Mouse (Mus musculus) gastrocnemius, postnatal 36 days (tissue): ENCODE measurements around the gene Tbcd. TPM values are rescaled to one million over a fixed set of nuclear protein-coding genes. Genes with fewer than 3 reads are reported as not detected.
"Not testable (repeated sequence)": the region's sequence is repeated elsewhere in the genome, so short reads cannot be mapped to it uniquely, and the experiment has no call there.

Source experiments
- DNase-seq, 2 experiments: peaks; one replicate each; pipeline ENCODE4 v3.0.0; 2022
- intact Hi-C: fragments of 180-260 bp; cut with DNase I; formaldehyde crosslinking; loops from one replicate; pipeline ENCODE4 v1.15.1; 2025
- total RNA-seq, 2 experiments: library from RNA; stranded (reverse); gene quantifications; 2 replicates each; pipeline ENCODE4 v1.2.3; 2021

Gene Tbcd
- total RNA-seq, 2 experiments from 2014 or later = 12.5 to 12.7 TPM

DNA sequence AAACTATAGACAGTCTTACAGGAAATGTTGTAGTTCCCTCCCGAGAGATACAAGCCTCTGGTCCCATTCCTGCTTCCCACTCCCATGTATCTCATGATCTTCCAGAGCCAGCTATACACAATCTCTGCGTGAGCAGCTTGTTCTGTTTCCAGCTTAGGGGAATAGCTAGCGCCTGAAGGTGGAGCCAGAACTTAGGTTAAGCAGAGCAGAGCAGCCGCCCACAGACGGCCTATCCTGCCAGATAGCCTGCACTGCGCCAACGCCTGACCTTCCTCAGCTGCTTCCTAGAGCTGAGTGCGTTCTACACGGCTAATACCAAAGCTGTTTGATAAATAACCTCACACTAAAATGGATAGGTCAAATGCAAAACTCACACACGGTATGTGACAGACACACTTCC lies 198.2 kb downstream of the Tbcd start:
- intact Hi-C loops = loop anchor here (2.0 to 5.0 kb wide), 2 partner anchors 92 to 159 kb away; no protein-coding TSS in a partner anchor
- peak; percentile 34 to 43 for DNase-seq

DNA sequence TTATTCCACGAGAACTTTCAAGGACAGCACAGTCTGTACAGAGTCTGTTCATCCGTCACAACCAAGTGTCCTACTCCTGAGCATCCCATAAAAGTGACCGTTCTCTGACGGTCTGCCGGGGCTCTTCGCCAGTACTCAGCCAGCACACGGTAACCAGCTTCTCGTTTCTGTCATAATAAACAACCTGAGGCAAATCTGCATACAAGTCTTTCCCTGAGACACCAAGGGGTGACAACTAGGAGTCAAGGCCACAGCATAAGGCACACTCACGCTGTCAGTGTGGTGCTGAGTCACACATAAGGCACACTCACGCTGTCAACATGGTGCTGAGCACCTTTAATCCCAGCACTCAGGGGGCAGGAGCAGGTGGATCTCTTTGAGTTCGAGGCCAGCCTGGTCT lies 198.9 kb downstream of the Tbcd start:
- no peak for DNase-seq
- intact Hi-C loops = loop anchor here (2.0 to 5.0 kb wide), 2 partner anchors 92 to 158 kb away; no protein-coding TSS in a partner anchor

- no peak for DNase-seq
- intact Hi-C loops = loop anchor here (2.0 to 5.0 kb wide), 2 partner anchors 91 to 157 kb away; no protein-coding TSS in a partner anchor
Measured at GRCm38 (mm10) chr11:121651556-121651955, 199.8 kb downstream of the Tbcd start.

DNA sequence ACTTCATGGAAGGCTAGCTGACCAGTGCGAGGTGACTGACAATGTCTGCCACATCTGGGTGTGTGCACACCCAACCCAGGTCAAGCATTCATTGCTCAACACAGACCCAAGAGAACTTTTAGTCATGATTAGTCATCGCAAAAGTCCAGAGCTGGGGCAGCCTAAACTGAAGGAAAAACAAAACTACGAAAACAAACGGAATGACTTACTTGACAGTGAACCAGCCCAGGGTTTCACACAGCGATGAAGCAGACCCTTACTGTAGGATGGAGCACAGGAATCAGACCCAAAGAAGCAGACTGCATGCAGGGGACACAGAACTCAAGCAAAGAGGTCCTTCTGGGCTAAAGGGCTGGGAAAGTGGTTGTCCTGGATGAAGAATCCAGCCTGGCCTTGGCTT lies 200.2 kb downstream of the Tbcd start:
- intact Hi-C loops = loop anchor here (2.0 to 5.0 kb wide), 2 partner anchors 90 to 157 kb away; no protein-coding TSS in a partner anchor
- DNase-seq = peak in 1 of 2 experiments; percentile 48

DNA sequence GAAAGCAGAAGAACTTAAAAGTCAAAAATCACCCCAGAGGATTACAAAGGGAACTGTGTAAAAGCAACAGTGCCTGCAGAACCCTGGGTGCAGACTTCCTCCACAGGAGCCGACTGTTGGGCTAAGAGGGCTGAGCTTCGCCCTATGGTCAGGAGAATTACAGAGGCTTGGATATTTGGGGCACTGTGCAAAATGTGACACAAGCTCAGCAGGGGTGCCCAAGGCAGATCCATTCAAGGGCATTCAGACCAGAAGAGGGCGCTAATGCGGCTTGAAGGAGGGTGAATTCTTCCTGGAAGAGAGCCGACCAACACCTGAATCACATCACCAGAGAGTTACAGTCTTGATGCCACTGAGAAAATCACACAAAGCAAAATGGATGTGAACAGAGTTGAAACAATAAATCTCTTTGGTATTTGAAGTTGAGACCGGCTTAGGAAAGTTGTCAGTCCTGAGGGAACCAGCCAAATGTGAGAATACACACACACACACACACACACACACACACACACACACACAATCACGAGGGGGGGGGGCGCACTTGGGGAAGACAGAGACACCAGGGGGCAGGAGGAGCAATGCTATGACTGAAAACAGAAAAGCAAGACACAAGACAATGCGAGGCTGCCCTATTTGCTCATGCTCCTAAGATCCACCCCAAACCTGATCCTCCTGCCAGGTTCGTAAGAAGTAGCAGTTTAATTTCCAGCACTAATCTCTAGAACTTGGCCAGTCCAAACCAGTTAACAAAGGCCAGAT lies 201.0 kb downstream of the Tbcd start:
- DNase-seq = peak; percentile 33 to 58
- intact Hi-C loops = loop anchor here (5.0 kb wide), 1 partner anchor 90 kb away; no protein-coding TSS in a partner anchor

DNA sequence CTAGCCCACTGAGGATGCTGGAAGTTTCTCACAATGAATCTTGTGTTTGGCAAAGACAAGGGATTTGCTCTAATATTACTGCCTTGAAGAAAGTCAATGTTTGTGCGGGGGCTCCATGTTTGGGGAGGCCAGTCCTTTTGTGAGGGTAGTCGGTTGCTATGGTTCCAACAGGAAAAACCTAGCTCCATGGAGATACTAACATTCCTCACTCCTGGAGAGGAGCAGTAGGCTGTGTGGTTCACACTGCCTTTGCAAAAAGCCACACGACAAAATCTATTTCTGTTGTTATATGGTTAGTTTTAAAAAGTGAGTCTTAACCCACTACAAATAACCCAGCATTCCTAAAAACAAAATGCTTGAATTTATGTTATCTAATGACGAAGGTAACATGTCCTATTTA lies 201.9 kb downstream of the Tbcd start:
- intact Hi-C loops = loop anchor here (5.0 kb wide), 1 partner anchor 89 kb away; no protein-coding TSS in a partner anchor
- DNase-seq = no peak

- DNase-seq = no peak
- intact Hi-C loops = loop anchor here (5.0 kb wide), 1 partner anchor 88 kb away; no protein-coding TSS in a partner anchor
Measured at GRCm38 (mm10) chr11:121654406-121654945, 202.7 kb downstream of the Tbcd start.

DNA sequence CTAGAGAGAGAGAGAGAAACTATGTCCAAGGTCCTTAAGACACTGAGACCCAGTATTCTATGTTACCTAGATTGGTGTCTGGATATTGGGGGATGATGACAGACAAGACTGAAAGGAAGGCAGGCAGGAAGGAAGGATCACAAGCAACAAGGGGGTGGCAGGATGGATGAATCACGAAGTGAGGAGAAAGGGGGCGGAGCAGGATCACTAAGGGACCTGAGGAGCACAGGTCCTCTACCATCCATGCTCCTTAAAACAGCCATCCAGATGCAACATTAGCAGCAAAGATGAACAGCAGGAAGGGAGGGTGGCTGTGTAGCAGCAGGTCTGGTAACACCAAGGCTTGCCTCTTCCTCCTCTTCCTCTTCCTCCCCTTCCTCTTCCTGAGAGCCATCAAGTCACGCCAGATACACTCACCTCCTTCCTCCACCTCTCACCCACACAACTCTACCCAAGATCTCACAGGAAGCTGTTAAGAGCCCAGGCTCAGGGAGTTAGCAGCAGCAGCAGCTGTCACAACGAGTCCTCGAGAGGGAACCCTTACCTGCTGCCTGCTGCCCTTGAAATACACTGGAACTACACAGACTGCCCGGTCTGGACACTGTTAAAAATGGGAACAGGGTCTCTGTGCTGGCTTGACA lies 203.5 kb downstream of the Tbcd start:
- DNase-seq = no peak
- intact Hi-C loops = no loop called here

- no peak for DNase-seq
- intact Hi-C loops = no loop called here
Measured at GRCm38 (mm10) chr11:121655807-121656511, 204.2 kb downstream of the Tbcd start.

GRCm38 (mm10) chr11:121658151-121658550 lies 206.4 kb downstream of the Tbcd start:
- no peak for DNase-seq
- intact Hi-C loops = no loop called here

DNA sequence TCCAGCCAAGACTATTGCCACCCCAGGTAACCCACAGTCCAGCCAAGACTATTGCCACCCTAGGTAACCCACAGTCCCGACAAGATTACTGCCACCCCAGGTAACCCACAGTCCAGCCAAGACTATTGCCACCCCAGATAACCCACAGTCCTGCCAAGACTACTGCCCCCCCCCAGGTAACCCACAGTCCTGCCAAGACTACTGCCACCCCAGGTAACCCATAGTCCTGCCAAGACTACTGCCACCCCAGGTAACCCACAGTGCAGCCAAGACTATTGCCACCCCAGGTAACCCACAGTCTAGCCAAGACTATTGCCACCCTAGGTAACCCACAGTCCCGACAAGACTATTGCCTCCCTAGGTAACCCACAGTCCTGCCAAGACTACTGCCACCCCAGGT lies 208.9 kb downstream of the Tbcd start:
- intact Hi-C loops, DNase-seq: not testable (repeated sequence)

- DNase-seq = no peak
- intact Hi-C loops = no loop called here
Measured at GRCm38 (mm10) chr11:121661116-121661515, 209.4 kb downstream of the Tbcd start.

Other genes with a start within 250 kb of the Tbcd start
- gene Hexdc, start 247.5 kb upstream of the Tbcd start, total RNA-seq = 1 to 10 TPM; 6.8 to 7.5 TPM
- gene Ogfod3, start 247.2 kb upstream of the Tbcd start, total RNA-seq = 10 to 100 TPM; 11.0 to 12.0 TPM
- gene Cybc1, start 222.6 kb upstream of the Tbcd start, total RNA-seq = 1 to 10 TPM; 2.5 to 2.7 TPM
- gene Narf, start 214.7 kb upstream of the Tbcd start, total RNA-seq = 100 to 1,000 TPM in 1 of 2 experiments, 10 to 100 TPM in 1; 94.7 to 102 TPM
- gene Foxk2, start 192.0 kb upstream of the Tbcd start, total RNA-seq = 10 to 100 TPM; 24.6 to 24.9 TPM
- 10 to 100 TPM; 16.5 to 17.9 TPM for gene Wdr45b, start 97.5 kb upstream of the Tbcd start, total RNA-seq
- gene Rab40b, start 63.7 kb upstream of the Tbcd start, total RNA-seq = 10 to 100 TPM in 1 of 2 experiments, 1 to 10 TPM in 1; 6.0 to 16.3 TPM
- gene Fn3krp, start 30.5 kb upstream of the Tbcd start, total RNA-seq = 1 to 10 TPM; 3.2 to 3.6 TPM
- gene Fn3k, start 17.0 kb upstream of the Tbcd start, total RNA-seq = 10 to 100 TPM; 14.4 to 17.6 TPM
- gene Zfp750, start 67.4 kb downstream of the Tbcd start, total RNA-seq = under 1 TPM; 0.20 to 0.35 TPM
- gene B3gntl1, start 221.2 kb downstream of the Tbcd start, total RNA-seq = 1 to 10 TPM; 1.8 to 2.0 TPM
- gene Metrnl, start 249.6 kb downstream of the Tbcd start, total RNA-seq = 10 to 100 TPM in 1 of 2 experiments, 1 to 10 TPM in 1; 7.2 to 12.0 TPM